Mouse (Mus musculus) embryonic fibroblast, embryonic 13.5 days (primary cell): ENCODE results near the gene Ints3.

Source experiments
- CTCF ChIP-seq: IDR thresholded peaks from 2 replicates; pipeline ENCODE4 v1.5.1; 2011; ENCODE audit warnings: mild to moderate bottlenecking, control low read depth, low read length, moderate library complexity, borderline replicate concordance; ENCODE audit not compliant: insufficient read depth
- POLR2A ChIP-seq: IDR thresholded peaks from 2 replicates; pipeline ENCODE4 v1.6.1; 2011; ENCODE audit warnings: low read depth, mild to moderate bottlenecking, control low read depth, low read length, moderate library complexity

- TF ChIP-seq POLR2A, result no peak
- TF ChIP-seq CTCF, result no peak
These were observed 28.8 kb downstream of the Ints3 start for GRCm38 (mm10) chr3:90404609-90405008.
